Comparison of ENCODE assay signal across 8 mouse cellular contexts in the genomic region with DNA sequence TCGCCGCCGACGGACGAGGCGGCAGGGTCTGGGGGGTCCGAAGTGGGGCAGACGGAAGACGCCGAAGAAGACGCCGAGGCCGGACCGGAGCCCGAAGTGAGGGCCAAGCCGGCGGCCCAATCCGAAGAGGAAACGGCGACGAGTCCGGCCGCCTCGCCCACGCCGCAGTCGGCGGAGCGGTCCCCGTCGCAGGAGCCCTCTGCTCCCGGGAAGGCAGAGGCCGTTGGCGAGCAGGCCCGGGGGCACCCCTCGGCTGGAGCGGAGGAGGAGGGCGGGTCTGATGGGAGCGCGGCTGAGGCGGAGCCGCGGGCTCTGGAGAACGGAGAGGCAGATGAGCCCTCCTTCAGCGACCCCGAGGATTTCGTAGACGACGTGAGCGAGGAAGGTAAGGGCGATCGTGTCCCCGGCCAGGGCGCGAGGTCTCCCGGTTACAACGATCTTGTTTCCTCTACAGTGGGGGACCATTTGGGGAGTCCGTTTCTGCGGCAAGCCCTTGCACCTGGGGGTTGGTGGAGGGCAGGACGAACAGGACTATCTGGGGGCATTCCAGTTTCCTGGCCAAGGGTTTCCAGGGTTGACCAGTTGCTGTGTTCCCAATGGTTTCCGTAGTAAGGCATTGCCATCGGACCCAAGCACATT. TPM values are rescaled to one million over a fixed set of nuclear protein-coding genes. Genes with fewer than 3 reads are reported as not detected.
A peak's percentile ranks its signal among the peaks of the same experiment; 100 is the strongest.
DNase-seq lines count a peak whose midpoint lies in the region; ATAC-seq and TF ChIP-seq lines count a peak whose summit lies in the region.

No protein-coding gene starts in this region.

- peak; percentile 27 for DNase-seq in cerebellum, adult 11-12 months
- DNase-seq in cerebellum, postnatal 25 days: no peak
- peak; percentile 28 for DNase-seq in lung, embryonic 14.5 days
- DNase-seq in lung, postnatal 14 days: no peak
- DNase-seq in limb, embryonic 11.5 days (ENCODE audit: low spot score): peak; percentile 50
- DNase-seq in frontal cortex, postnatal 14 days (ENCODE audit: low spot score in 2 of 2): no peak

- H3K9ac ChIP-seq in lung, embryonic 14.5 days: peak overlapping the region; percentile 97
- peak overlapping the region; percentile 69 for H3K9ac ChIP-seq in embryonic facial prominence, embryonic 15.5 days
- peak overlapping the region; percentile 95 for H3K9ac ChIP-seq in limb, embryonic 11.5 days (ENCODE audit: low read length)
- peak overlapping the region; percentile 87 for H3K9ac ChIP-seq in midbrain, embryonic 15.5 days

- no peak for TF ChIP-seq CTCF in lung, embryonic 14.5 days (IDR thresholded peaks at IDR 0.05; ENCODE audit: low read depth)

- under 1% methylated on average over 62 of the region's 62 CpGs for WGBS in lung, embryonic 14.5 days
- WGBS in embryonic facial prominence, embryonic 15.5 days: under 1% methylated on average over 62 of the region's 62 CpGs
- under 1% methylated on average over 45 of the region's 62 CpGs for WGBS in limb, embryonic 11.5 days
- under 1% methylated on average over 48 of the region's 62 CpGs for WGBS in midbrain, embryonic 15.5 days

- no peaks in the 10 kb centered on the region for H3K4me1 ChIP-seq in lung, embryonic 14.5 days (ENCODE audit: insufficient read depth)
- H3K4me1 ChIP-seq in embryonic facial prominence, embryonic 15.5 days: peaks cover 18% of the 10 kb centered on the region
- peaks cover 7% of the 10 kb centered on the region for H3K4me1 ChIP-seq in limb, embryonic 11.5 days (ENCODE audit: control insufficient read depth, insufficient read depth, low read length)
- peaks cover 29% of the 10 kb centered on the region for H3K4me1 ChIP-seq in midbrain, embryonic 15.5 days

- H3K36me3 ChIP-seq in lung, embryonic 14.5 days (ENCODE audit: insufficient read depth): peaks cover 20% of the 10 kb centered on the region
- H3K36me3 ChIP-seq in embryonic facial prominence, embryonic 15.5 days: peaks cover 12% of the 10 kb centered on the region
- H3K36me3 ChIP-seq in limb, embryonic 11.5 days (ENCODE audit: control insufficient read depth, insufficient read depth, low read length): peaks cover 6% of the 10 kb centered on the region
- H3K36me3 ChIP-seq in midbrain, embryonic 15.5 days (replicated peaks): no peaks in the 10 kb centered on the region

- H3K27me3 ChIP-seq in lung, embryonic 14.5 days (ENCODE audit: insufficient read depth, low read length): no peaks in the 10 kb centered on the region
- no peaks in the 10 kb centered on the region for H3K27me3 ChIP-seq in embryonic facial prominence, embryonic 15.5 days
- no peaks in the 10 kb centered on the region for H3K27me3 ChIP-seq in limb, embryonic 11.5 days (ENCODE audit: control insufficient read depth, insufficient read depth, low read length)
- H3K27me3 ChIP-seq in midbrain, embryonic 15.5 days (replicated peaks): no peaks in the 10 kb centered on the region

- peak overlapping the region; percentile 97 for H3K27ac ChIP-seq in lung, embryonic 14.5 days (ENCODE audit: low read depth)
- H3K27ac ChIP-seq in embryonic facial prominence, embryonic 15.5 days (replicated peaks): peak overlapping the region; percentile 98
- H3K27ac ChIP-seq in limb, embryonic 11.5 days (replicated peaks; ENCODE audit: low read depth, low read length): peak overlapping the region; percentile 4
- H3K27ac ChIP-seq in midbrain, embryonic 15.5 days: peak overlapping the region; percentile 94

- no peaks in the 10 kb centered on the region for H3K9me3 ChIP-seq in lung, embryonic 14.5 days (ENCODE audit: low read depth, low read length)
- H3K9me3 ChIP-seq in embryonic facial prominence, embryonic 15.5 days (replicated peaks): no peaks in the 10 kb centered on the region
- no peaks in the 10 kb centered on the region for H3K9me3 ChIP-seq in limb, embryonic 11.5 days (ENCODE audit: control insufficient read depth, low read length)
- H3K9me3 ChIP-seq in midbrain, embryonic 15.5 days: no peaks in the 10 kb centered on the region

- peak overlapping the region; percentile 77 for H3K4me2 ChIP-seq in lung, embryonic 14.5 days
- H3K4me2 ChIP-seq in embryonic facial prominence, embryonic 15.5 days (replicated peaks): peak overlapping the region; percentile 64
- peak overlapping the region; percentile 84 for H3K4me2 ChIP-seq in limb, embryonic 11.5 days (ENCODE audit: low read depth, severe bottlenecking)
- H3K4me2 ChIP-seq in midbrain, embryonic 15.5 days: peak overlapping the region; percentile 82

- ATAC-seq in lung, embryonic 14.5 days (ENCODE audit: insufficient read depth): peak; percentile 36
- ATAC-seq in embryonic facial prominence, embryonic 15.5 days (ENCODE audit: insufficient number of reproducible peaks, low FRiP score, low TSS enrichment, low read depth): no peak; the same call in 1 of the 2 replicates
- no peak for ATAC-seq in limb, embryonic 11.5 days (ENCODE audit: insufficient number of reproducible peaks, low FRiP score, low TSS enrichment, low read depth)
- peak; percentile 34 for ATAC-seq in midbrain, embryonic 15.5 days (replicated peaks)

- H3K4me3 ChIP-seq in lung, embryonic 14.5 days (ENCODE audit: low read depth, low read length): peak overlapping the region; percentile 99
- peak overlapping the region; percentile 96 for H3K4me3 ChIP-seq in embryonic facial prominence, embryonic 15.5 days (replicated peaks)
- peak overlapping the region; percentile 99 for H3K4me3 ChIP-seq in limb, embryonic 11.5 days (ENCODE audit: low read depth, low read length)
- H3K4me3 ChIP-seq in midbrain, embryonic 15.5 days: peak overlapping the region; percentile 80

RNA-seq across cellular contexts. Expression of gene Eif3b, which starts 0.4 kb away (rescaled TPM):
- 172 and 184 TPM in 2 replicates for polyA plus RNA-seq in lung, embryonic 14.5 days (2014; fragmentation: Nextera tagmentation; extraction: Ambion mirVana)
- polyA plus RNA-seq in embryonic facial prominence, embryonic 15.5 days (2015; fragmentation: Nextera tagmentation; extraction: Ambion mirVana): 126 and 130 TPM in 2 replicates
- 210 and 212 TPM in 2 replicates for polyA plus RNA-seq in limb, embryonic 11.5 days (2014; fragmentation: Nextera tagmentation; extraction: Ambion mirVana)
- polyA plus RNA-seq in midbrain, embryonic 15.5 days (2015; fragmentation: Nextera tagmentation; extraction: Ambion mirVana): 78.4 and 91.4 TPM in 2 replicates

RNA-seq across cellular contexts. Expression of gene Gm4869, which starts 25.9 kb away (rescaled TPM):
- polyA plus RNA-seq in lung, embryonic 14.5 days (2014; fragmentation: Nextera tagmentation; extraction: Ambion mirVana): not detected in 2 replicates
- polyA plus RNA-seq in embryonic facial prominence, embryonic 15.5 days (2015; fragmentation: Nextera tagmentation; extraction: Ambion mirVana): 0.20 and 0.47 TPM in 2 replicates
- not detected in 2 replicates for polyA plus RNA-seq in limb, embryonic 11.5 days (2014; fragmentation: Nextera tagmentation; extraction: Ambion mirVana)
- not detected in 2 replicates for polyA plus RNA-seq in midbrain, embryonic 15.5 days (2015; fragmentation: Nextera tagmentation; extraction: Ambion mirVana)

RNA-seq across cellular contexts. Expression of gene Snx8, which starts 30.5 kb away (rescaled TPM):
- polyA plus RNA-seq in lung, embryonic 14.5 days (2014; fragmentation: Nextera tagmentation; extraction: Ambion mirVana): 8.3 and 9.5 TPM in 2 replicates
- polyA plus RNA-seq in embryonic facial prominence, embryonic 15.5 days (2015; fragmentation: Nextera tagmentation; extraction: Ambion mirVana): 21.2 and 23.3 TPM in 2 replicates
- polyA plus RNA-seq in limb, embryonic 11.5 days (2014; fragmentation: Nextera tagmentation; extraction: Ambion mirVana): 9.7 and 10.1 TPM in 2 replicates
- 40.5 and 41.4 TPM in 2 replicates for polyA plus RNA-seq in midbrain, embryonic 15.5 days (2015; fragmentation: Nextera tagmentation; extraction: Ambion mirVana)

Comparison
In these comparisons a context has a peak if more than half of its experiments do, and no peak if none do; other contexts are left out.
1. DNase-seq: peak in cerebellum, adult 11-12 months (single experiment), lung, embryonic 14.5 days (single experiment) and limb, embryonic 11.5 days (single experiment); none in cerebellum, postnatal 25 days (0 of 2), lung, postnatal 14 days (single experiment) and frontal cortex, postnatal 14 days (0 of 2).
2. ATAC-seq: peak in lung, embryonic 14.5 days (single experiment) and midbrain, embryonic 15.5 days (single experiment); none in embryonic facial prominence, embryonic 15.5 days (single experiment) and limb, embryonic 11.5 days (single experiment).
3. H3K27ac ChIP-seq: peak in every context shown above with its lines; median percentile 98 in embryonic facial prominence, embryonic 15.5 days; 97 in lung, embryonic 14.5 days; 94 in midbrain, embryonic 15.5 days; 4 in limb, embryonic 11.5 days.
4. Peak in every context shown above with its lines, with median percentiles within 50 percentile points of each other: H3K4me2 ChIP-seq, H3K4me3 ChIP-seq and H3K9ac ChIP-seq.